8 mouse cellular contexts compared by ENCODE assay signal in the genomic region with DNA sequence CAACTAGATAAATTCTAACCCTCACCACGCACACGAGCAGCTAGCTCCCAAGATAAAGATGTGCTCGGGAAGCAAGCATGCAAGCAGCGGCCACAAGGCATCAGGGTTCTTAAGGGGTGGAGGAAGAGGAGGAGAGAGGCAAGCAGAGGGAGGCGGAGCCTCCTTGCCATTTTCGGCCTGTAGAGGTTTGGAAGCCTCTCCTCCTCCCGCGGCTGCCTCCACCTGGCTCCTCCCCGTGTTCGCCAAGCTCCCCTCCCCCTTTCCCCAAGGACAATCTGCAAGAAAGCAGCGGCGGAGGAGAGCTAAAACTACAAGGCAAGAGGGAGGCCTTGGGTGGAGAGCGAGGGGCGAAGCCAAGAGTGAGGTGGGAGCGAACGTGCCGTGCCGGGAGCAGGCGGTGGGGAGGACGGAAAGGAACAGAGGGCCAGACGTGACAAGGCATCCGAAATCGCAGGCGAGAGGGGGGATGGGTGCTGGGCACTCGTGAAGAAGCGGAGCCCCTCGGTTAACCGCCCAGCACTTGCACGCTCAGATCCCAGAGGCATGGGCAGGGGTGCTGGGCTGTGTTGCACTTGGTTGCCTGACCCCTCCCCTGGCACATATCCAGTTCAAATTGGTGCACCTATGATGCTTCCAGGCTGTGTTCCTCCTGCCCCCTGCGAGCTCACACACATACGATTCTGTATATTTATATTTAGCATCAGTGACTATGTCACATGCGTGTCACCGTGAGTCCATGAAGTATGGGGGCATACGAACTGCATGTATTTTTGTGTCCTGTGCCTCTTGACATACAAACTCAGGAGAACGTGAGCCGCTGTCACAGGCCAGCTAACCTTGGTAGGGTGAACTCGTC. TPM values are rescaled to one million over a fixed set of nuclear protein-coding genes. Genes with fewer than 3 reads are reported as not detected.
DNase-seq lines count a peak whose midpoint lies in the region; ATAC-seq and TF ChIP-seq lines count a peak whose summit lies in the region.

No protein-coding gene starts in this region.

- H3K27ac ChIP-seq in heart, embryonic 11.5 days (ENCODE audit: low read depth, low read length): peak overlapping the region; percentile 87
- H3K27ac ChIP-seq in kidney, embryonic 15.5 days: peak overlapping the region; percentile 90
- H3K27ac ChIP-seq in limb, embryonic 15.5 days: peak overlapping the region; percentile 84
- H3K27ac ChIP-seq in midbrain, postnatal 0 days (ENCODE audit: low read depth, low read length): peak overlapping the region; percentile 76

- H3K4me3 ChIP-seq in erythroblast, embryonic 14.5 days (replicated peaks): peak overlapping the region; percentile 75
- H3K4me3 ChIP-seq in heart, embryonic 11.5 days (ENCODE audit: low read depth, low read length): peak overlapping the region; percentile 66
- peak overlapping the region; percentile 74 for H3K4me3 ChIP-seq in kidney, embryonic 15.5 days (replicated peaks)
- peak overlapping the region; percentile 69 for H3K4me3 ChIP-seq in limb, embryonic 15.5 days
- peak overlapping the region; percentile 50 for H3K4me3 ChIP-seq in midbrain, postnatal 0 days (ENCODE audit: low read depth, low read length)

- TF ChIP-seq CTCF in midbrain, postnatal 0 days (IDR thresholded peaks at IDR 0.05): peak; percentile 39

- no peaks in the 10 kb centered on the region for H3K9me3 ChIP-seq in erythroblast, embryonic 14.5 days (ENCODE audit: control insufficient read depth, low read length)
- no peaks in the 10 kb centered on the region for H3K9me3 ChIP-seq in heart, embryonic 11.5 days (replicated peaks; ENCODE audit: control insufficient read depth, low read length)
- no peaks in the 10 kb centered on the region for H3K9me3 ChIP-seq in kidney, embryonic 15.5 days (replicated peaks)
- H3K9me3 ChIP-seq in limb, embryonic 15.5 days: no peaks in the 10 kb centered on the region
- H3K9me3 ChIP-seq in midbrain, postnatal 0 days (ENCODE audit: low read length): no peaks in the 10 kb centered on the region

- H3K9ac ChIP-seq in heart, embryonic 11.5 days (ENCODE audit: low read depth, low read length): peak overlapping the region; percentile 79
- peak overlapping the region; percentile 82 for H3K9ac ChIP-seq in kidney, embryonic 15.5 days
- peak overlapping the region; percentile 70 for H3K9ac ChIP-seq in limb, embryonic 15.5 days
- H3K9ac ChIP-seq in midbrain, postnatal 0 days (replicated peaks; ENCODE audit: low read length, poor library complexity, severe bottlenecking): peak overlapping the region; percentile 54

- H3K4me2 ChIP-seq in heart, embryonic 11.5 days: peak overlapping the region; percentile 85
- H3K4me2 ChIP-seq in kidney, embryonic 15.5 days: peak overlapping the region; percentile 86
- peak overlapping the region; percentile 80 for H3K4me2 ChIP-seq in limb, embryonic 15.5 days
- H3K4me2 ChIP-seq in midbrain, postnatal 0 days (ENCODE audit: low read depth, low read length, poor library complexity, severe bottlenecking): peak overlapping the region; percentile 54

- peak; percentile 90 for ATAC-seq in heart, embryonic 11.5 days (replicated peaks; ENCODE audit: insufficient number of reproducible peaks, low FRiP score, low TSS enrichment)
- ATAC-seq in kidney, embryonic 15.5 days (replicated peaks; ENCODE audit: low FRiP score): peak; percentile 97
- ATAC-seq in limb, embryonic 15.5 days (ENCODE audit: insufficient number of reproducible peaks, low FRiP score, low TSS enrichment, low read depth): peak; percentile 90
- peak; percentile 84 for ATAC-seq in midbrain, postnatal 0 days (ENCODE audit: low FRiP score)

- peak; percentile 83 for DNase-seq in CD4-positive, CD25-positive, alpha-beta regulatory T cell, adult 2 months (ENCODE audit: low read depth, low spot score)
- DNase-seq in brain, embryonic 18.5 days (ENCODE audit: low read depth, low spot score): peak; percentile 81
- peak; percentile 89 for DNase-seq in midbrain, postnatal 0 days (ENCODE audit: low spot score)
- DNase-seq in spleen, postnatal 36 days (ENCODE audit: low spot score in 2 of 2): peak; percentile 67 to 71

- peaks cover 64% of the 10 kb centered on the region for H3K4me1 ChIP-seq in erythroblast, embryonic 14.5 days (ENCODE audit: control insufficient read depth)
- H3K4me1 ChIP-seq in heart, embryonic 11.5 days (ENCODE audit: control insufficient read depth, insufficient read depth, low read length): peaks cover 3% of the 10 kb centered on the region; the same call in 1 of the 2 replicates
- H3K4me1 ChIP-seq in kidney, embryonic 15.5 days: peaks cover 27% of the 10 kb centered on the region
- peaks cover 17% of the 10 kb centered on the region for H3K4me1 ChIP-seq in limb, embryonic 15.5 days
- H3K4me1 ChIP-seq in midbrain, postnatal 0 days (ENCODE audit: insufficient read depth, low read length): peaks cover 3% of the 10 kb centered on the region; the same call in 1 of the 2 replicates

- WGBS in heart, embryonic 11.5 days (ENCODE audit: insufficient replicate concordance): 4% methylated on average over 37 of the region's 37 CpGs
- 2% methylated on average over 37 of the region's 37 CpGs for WGBS in kidney, embryonic 15.5 days
- WGBS in limb, embryonic 15.5 days: 2% methylated on average over 37 of the region's 37 CpGs
- 2% methylated on average over 37 of the region's 37 CpGs for WGBS in midbrain, postnatal 0 days

- H3K27me3 ChIP-seq in erythroblast, embryonic 14.5 days (ENCODE audit: control insufficient read depth): no peaks in the 10 kb centered on the region
- no peaks in the 10 kb centered on the region for H3K27me3 ChIP-seq in heart, embryonic 11.5 days (ENCODE audit: control insufficient read depth, insufficient read depth, low read length)
- H3K27me3 ChIP-seq in kidney, embryonic 15.5 days: 0 out of 2 replicates have a peak, but pooled peaks cover 4% of the 10 kb centered on the region
- no peaks in the 10 kb centered on the region for H3K27me3 ChIP-seq in limb, embryonic 15.5 days
- no peaks in the 10 kb centered on the region for H3K27me3 ChIP-seq in midbrain, postnatal 0 days (ENCODE audit: insufficient read depth, low read length)

- H3K36me3 ChIP-seq in erythroblast, embryonic 14.5 days (ENCODE audit: control insufficient read depth): peaks cover 35% of the 10 kb centered on the region
- H3K36me3 ChIP-seq in heart, embryonic 11.5 days (ENCODE audit: control insufficient read depth, insufficient read depth, low read length): peaks cover 2% of the 10 kb centered on the region; the same call in 1 of the 2 replicates
- peaks cover 14% of the 10 kb centered on the region; the same call in 1 of the 2 replicates for H3K36me3 ChIP-seq in kidney, embryonic 15.5 days
- H3K36me3 ChIP-seq in limb, embryonic 15.5 days: peaks cover 12% of the 10 kb centered on the region; the same call in 1 of the 2 replicates
- peaks cover 5% of the 10 kb centered on the region; the same call in 1 of the 2 replicates for H3K36me3 ChIP-seq in midbrain, postnatal 0 days (ENCODE audit: insufficient read depth, low read length)

RNA-seq across cellular contexts. Expression of a gene that starts 15.0 kb away (rescaled TPM):
- 0.71 and 1.0 TPM in 2 replicates for polyA plus RNA-seq in erythroblast, embryonic 14.5 days (2012)
- 24.3 and 25.1 TPM in 2 replicates for polyA plus RNA-seq in heart, embryonic 11.5 days (2014; fragmentation: Nextera tagmentation; extraction: Ambion mirVana)
- 34.0 and 34.3 TPM in 2 replicates for polyA plus RNA-seq in kidney, embryonic 15.5 days (2015; fragmentation: Nextera tagmentation; extraction: Ambion mirVana)
- polyA plus RNA-seq in limb, embryonic 15.5 days (2015; fragmentation: Nextera tagmentation; extraction: Ambion mirVana): 28.6 and 29.3 TPM in 2 replicates
- total RNA-seq in midbrain, postnatal 0 days (2014; rRNA removed): 17.4 and 18.2 TPM in 2 replicates
- 12.1 and 12.4 TPM in 2 replicates for polyA plus RNA-seq in midbrain, postnatal 0 days (2015; fragmentation: Nextera tagmentation; extraction: Ambion mirVana)

RNA-seq across cellular contexts. Expression of a gene that starts 16.1 kb away (rescaled TPM):
- 2.4 and 3.1 TPM in 2 replicates for polyA plus RNA-seq in erythroblast, embryonic 14.5 days (2012)
- 49.3 and 68.3 TPM in 2 replicates for polyA plus RNA-seq in heart, embryonic 11.5 days (2014; fragmentation: Nextera tagmentation; extraction: Ambion mirVana)
- 38.7 and 44.6 TPM in 2 replicates for polyA plus RNA-seq in kidney, embryonic 15.5 days (2015; fragmentation: Nextera tagmentation; extraction: Ambion mirVana)
- 47.5 and 77.4 TPM in 2 replicates for polyA plus RNA-seq in limb, embryonic 15.5 days (2015; fragmentation: Nextera tagmentation; extraction: Ambion mirVana)
- total RNA-seq in midbrain, postnatal 0 days (2014; rRNA removed): 96.2 and 102 TPM in 2 replicates
- 89.9 and 96.4 TPM in 2 replicates for polyA plus RNA-seq in midbrain, postnatal 0 days (2015; fragmentation: Nextera tagmentation; extraction: Ambion mirVana)

RNA-seq across cellular contexts. Expression of a gene that starts 56.9 kb away (rescaled TPM):
- 0.42 and 0.43 TPM in 2 replicates for polyA plus RNA-seq in erythroblast, embryonic 14.5 days (2012)
- 81.7 and 86.7 TPM in 2 replicates for polyA plus RNA-seq in heart, embryonic 11.5 days (2014; fragmentation: Nextera tagmentation; extraction: Ambion mirVana)
- polyA plus RNA-seq in kidney, embryonic 15.5 days (2015; fragmentation: Nextera tagmentation; extraction: Ambion mirVana): 46.2 and 47.4 TPM in 2 replicates
- polyA plus RNA-seq in limb, embryonic 15.5 days (2015; fragmentation: Nextera tagmentation; extraction: Ambion mirVana): 46.7 and 56.3 TPM in 2 replicates
- 60.5 and 72.7 TPM in 2 replicates for total RNA-seq in midbrain, postnatal 0 days (2014; rRNA removed)
- polyA plus RNA-seq in midbrain, postnatal 0 days (2015; fragmentation: Nextera tagmentation; extraction: Ambion mirVana): 59.2 and 64.9 TPM in 2 replicates

RNA-seq across cellular contexts. Expression of a gene that starts 58.4 kb away (rescaled TPM):
- polyA plus RNA-seq in erythroblast, embryonic 14.5 days (2012): not detected in 2 replicates
- polyA plus RNA-seq in heart, embryonic 11.5 days (2014; fragmentation: Nextera tagmentation; extraction: Ambion mirVana): 1.2 and 1.3 TPM in 2 replicates
- polyA plus RNA-seq in kidney, embryonic 15.5 days (2015; fragmentation: Nextera tagmentation; extraction: Ambion mirVana): 0.99 and 1.6 TPM in 2 replicates
- 0.20 and 0.40 TPM in 2 replicates for polyA plus RNA-seq in limb, embryonic 15.5 days (2015; fragmentation: Nextera tagmentation; extraction: Ambion mirVana)
- total RNA-seq in midbrain, postnatal 0 days (2014; rRNA removed): 127 and 129 TPM in 2 replicates
- polyA plus RNA-seq in midbrain, postnatal 0 days (2015; fragmentation: Nextera tagmentation; extraction: Ambion mirVana): 132 and 145 TPM in 2 replicates

Comparison
In these comparisons a context has a peak if more than half of its experiments do, and no peak if none do; other contexts are left out.
1. Peak in every context shown above with its lines: DNase-seq, ATAC-seq, H3K4me3 ChIP-seq and H3K27ac ChIP-seq.
2. RNA of a gene that starts 56.9 kb away (polyA plus RNA-seq): 81.7 to 86.7 TPM in heart, embryonic 11.5 days, 59.2 to 64.9 TPM in midbrain, postnatal 0 days, 46.2 to 47.4 TPM in kidney, embryonic 15.5 days and 46.7 to 56.3 TPM in limb, embryonic 15.5 days; 0.42 to 0.43 TPM in erythroblast, embryonic 14.5 days; every median in the first group is over 10 times any median in the second.